Mouse (Mus musculus) inflammation-experienced regulatory T-cells (primary cell): ENCODE data around the gene Mrps7. TPM values are rescaled to one million over a fixed set of nuclear protein-coding genes. Genes with fewer than 3 reads are reported as not detected.

Experiments used
- polyA plus RNA-seq, 2 experiments: library from polyadenylated mRNA; unstranded; fragments of 100-300 nt; shearing (Covaris generic); gene quantifications; one replicate each; pipeline ENCODE4 v1.2.1; 2017

Gene Mrps7
- 10 to 100 TPM; 59.7 to 74.7 TPM for polyA plus RNA-seq

DNA sequence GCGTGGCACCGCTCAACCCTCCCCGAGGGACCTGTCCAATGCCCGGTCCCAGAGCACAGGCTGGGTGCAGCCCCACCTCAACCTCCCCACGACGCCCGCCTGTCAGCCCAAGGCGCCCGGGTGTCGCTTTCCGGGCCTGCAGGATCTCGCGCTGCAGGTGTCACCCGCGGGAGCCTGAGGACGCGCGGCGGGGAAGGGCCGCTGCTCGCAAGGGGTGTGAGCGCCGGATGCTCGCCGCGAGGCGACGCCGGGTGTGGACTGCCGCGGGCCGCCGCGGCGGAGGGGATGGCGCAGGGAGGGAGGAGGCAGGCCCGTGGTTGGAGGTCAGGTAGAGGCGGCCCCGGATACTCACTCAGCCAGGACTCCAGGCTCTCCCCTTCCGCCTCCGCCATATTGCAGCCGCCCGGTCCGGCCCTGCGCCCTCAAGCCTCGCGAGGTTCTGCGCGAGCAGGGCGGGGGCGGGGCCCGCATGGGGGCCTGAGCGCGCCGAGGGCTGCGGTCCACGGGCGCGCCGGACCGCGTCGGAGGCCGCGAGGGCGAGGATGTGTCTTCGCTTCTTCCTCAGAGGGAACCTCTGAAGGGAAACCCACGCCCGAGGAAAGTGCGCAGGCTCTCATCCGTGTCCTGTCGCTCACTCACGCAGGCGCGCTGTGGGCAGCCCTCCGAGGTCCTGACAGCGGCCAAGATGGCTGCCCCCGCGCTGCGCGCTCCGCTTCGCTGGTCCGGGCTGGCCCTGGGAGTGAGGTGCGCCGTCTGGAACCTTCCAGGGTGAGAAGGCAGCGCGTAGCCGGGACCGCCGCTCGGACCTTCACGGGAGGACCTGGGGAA lies at the start of gene Mrps7, which contains the start of gene Gga3:
Mrps7 (plus strand) TSS at position 450 of the 828 bp plus-strand sequence.
Gga3 (minus strand) TSS at position 576 of the 828 bp plus-strand sequence.

DNA sequence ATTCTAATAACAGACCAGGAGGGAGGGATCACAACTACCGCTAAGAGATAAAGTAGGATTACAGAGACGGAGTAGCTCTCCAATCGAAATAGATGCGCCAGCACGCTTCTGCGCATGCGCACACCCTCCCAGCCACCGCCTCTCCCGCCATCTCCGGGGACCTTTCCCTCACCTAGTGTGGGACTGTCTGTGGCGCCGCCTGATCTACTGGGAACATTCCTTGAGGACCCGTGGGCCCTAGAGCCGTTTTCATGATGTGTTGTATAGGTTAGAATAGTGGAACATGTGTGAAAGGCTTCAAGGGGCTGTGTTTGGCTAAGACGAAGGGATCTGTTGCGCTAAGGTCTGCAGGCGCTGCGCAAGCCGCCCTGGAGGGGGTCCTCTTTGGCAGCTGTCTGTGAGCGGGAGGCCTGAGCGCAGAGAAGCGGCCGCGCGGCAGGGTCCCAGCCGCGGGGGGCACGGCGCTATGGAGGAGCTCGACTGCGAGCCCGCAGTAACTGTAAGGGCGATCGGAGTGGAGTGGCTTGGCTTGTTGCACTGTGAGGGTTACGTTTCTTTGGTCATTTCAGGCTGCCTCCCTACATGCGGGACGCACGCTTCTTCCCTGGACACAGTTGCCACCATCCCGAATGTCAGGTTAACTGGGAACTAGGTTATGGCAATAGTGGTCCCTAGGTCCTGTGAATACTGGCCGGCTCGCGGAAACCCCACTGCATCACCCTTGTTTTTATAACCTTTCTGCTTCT lies 39.5 kb upstream of the Mrps7 start, which contains the start of gene Nup85:
Nup85 (plus strand) TSS at position 371 of the 746 bp plus-strand sequence.

DNA sequence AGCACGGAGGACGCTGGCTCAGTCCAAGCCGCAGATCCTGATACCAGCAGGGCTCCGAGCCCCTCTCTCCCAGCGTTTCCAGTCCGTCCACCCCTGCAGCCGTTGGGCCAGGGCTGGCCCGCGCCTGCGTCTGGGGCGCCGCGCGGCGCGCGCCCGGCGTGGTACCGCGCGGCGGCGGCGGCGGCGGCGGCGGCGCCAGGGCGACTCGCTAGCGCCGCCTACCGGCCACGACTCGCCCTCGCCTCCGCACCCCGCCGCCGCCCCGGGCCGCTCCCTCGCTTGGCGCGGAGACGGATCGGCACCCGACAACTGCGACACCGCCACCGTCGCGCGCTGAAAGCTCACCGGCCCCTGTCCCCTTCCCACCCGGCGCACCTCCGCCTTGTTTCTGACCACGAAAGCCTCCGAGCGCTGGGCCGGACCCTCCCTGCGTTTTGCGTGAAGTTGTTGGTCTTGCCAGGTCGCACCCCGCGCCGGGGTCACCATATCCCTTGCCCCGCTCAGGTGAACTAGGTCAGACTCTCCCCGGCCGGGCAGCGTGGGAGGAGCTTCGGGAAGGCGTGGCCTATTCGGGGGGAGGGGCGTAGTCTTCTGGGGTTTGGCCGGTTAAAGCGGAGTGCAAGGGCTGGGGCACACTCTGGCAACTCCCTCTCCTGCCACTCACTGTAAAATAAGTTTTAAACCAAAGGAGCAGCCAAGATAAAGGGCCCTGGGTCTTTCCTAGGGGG lies 8.8 kb downstream of the Mrps7 start, which contains the start of gene Mif4gd:
Mif4gd (minus strand) TSS at position 560 of the 728 bp plus-strand sequence.

DNA sequence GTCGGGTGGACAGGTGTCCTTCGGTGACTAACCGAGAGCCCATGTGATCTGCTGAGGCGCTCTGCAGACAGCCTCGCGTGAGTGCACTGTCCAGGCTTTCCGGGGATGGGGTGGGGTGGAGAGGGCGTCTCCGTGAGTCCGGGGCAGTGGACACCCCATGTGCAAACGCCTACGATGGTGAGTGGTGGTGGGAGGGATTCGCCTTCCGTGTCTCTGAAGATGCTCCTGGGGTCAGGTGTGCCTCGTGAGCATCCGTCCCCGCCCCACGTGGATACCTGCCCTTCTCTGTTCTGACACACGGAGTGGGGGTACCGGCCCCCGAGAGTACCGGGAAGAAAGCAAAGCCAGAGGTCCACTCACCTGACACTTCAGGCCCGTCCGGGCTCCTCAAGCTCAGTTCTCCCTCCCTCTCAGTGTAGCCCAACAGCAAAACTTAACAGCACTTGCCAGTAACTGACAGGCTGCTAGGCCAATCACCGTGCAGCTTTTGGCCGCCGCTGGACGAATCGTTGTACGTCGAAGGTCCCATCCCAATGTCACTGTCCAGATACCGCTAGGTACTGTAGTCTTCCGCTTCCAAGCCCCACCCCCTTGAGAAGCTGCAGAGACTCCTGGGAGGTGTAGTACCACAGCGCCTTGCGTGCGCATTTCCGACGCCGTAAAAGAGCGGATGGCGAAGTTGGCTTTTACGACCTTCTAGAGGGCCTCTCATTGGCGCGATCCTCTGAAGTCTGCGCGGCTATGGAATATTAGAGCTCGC lies 24.2 kb downstream of the Mrps7 start, which contains the start of gene Slc25a19:
Slc25a19 (minus strand) TSS at position 591 of the 760 bp plus-strand sequence.

Other genes with a start within 250 kb of the Mrps7 start
- gene Hid1, start 236.2 kb upstream of the Mrps7 start, polyA plus RNA-seq, result 1 to 10 TPM; 6.2 to 9.8 TPM
- under 1 TPM in 1 of 2 experiments, not detected in 1; 0.24 TPM for gene Cdr2l, start 222.0 kb upstream of the Mrps7 start, polyA plus RNA-seq
- gene Mrpl58, start 200.2 kb upstream of the Mrps7 start, polyA plus RNA-seq, result 100 to 1,000 TPM; 140 TPM
- 100 to 1,000 TPM; 599 to 724 TPM for gene Atp5h, start 184.0 kb upstream of the Mrps7 start, polyA plus RNA-seq
- gene Kctd2, start 183.8 kb upstream of the Mrps7 start, polyA plus RNA-seq, result 10 to 100 TPM; 53.6 to 95.0 TPM
- gene Trim80, start 163.4 kb upstream of the Mrps7 start, polyA plus RNA-seq, result under 1 TPM in 1 of 2 experiments, not detected in 1; 0.15 TPM
- 10 to 100 TPM in 1 of 2 experiments, 1 to 10 TPM in 1; 5.5 to 33.6 TPM for gene Slc16a5, start 141.5 kb upstream of the Mrps7 start, polyA plus RNA-seq
- gene Armc7, start 128.3 kb upstream of the Mrps7 start, polyA plus RNA-seq, result 100 to 1,000 TPM in 1 of 2 experiments, 10 to 100 TPM in 1; 98.8 to 112 TPM
- gene Nt5c, start 112.1 kb upstream of the Mrps7 start, polyA plus RNA-seq, result 100 to 1,000 TPM; 323 to 410 TPM
- gene Jpt1, start 89.5 kb upstream of the Mrps7 start, polyA plus RNA-seq, result 100 to 1,000 TPM; 464 to 578 TPM
- gene Sumo2, start 67.6 kb upstream of the Mrps7 start, polyA plus RNA-seq, result 100 to 1,000 TPM; 672 to 692 TPM
- 100 to 1,000 TPM in 1 of 2 experiments, 10 to 100 TPM in 1; 76.0 to 110 TPM for gene Nup85, start 39.5 kb upstream of the Mrps7 start, polyA plus RNA-seq
- 10 to 100 TPM; 52.9 to 57.6 TPM for gene Gga3, start 126 bp downstream of the Mrps7 start, polyA plus RNA-seq
- gene Mif4gd, start 9.0 kb downstream of the Mrps7 start, polyA plus RNA-seq, result 100 to 1,000 TPM; 163 to 252 TPM
- 10 to 100 TPM; 54.4 to 75.9 TPM for gene Slc25a19, start 24.4 kb downstream of the Mrps7 start, polyA plus RNA-seq
- 100 to 1,000 TPM; 209 to 232 TPM for gene Grb2, start 104.7 kb downstream of the Mrps7 start, polyA plus RNA-seq
- gene Tmem94, start 161.5 kb downstream of the Mrps7 start, polyA plus RNA-seq, result 10 to 100 TPM; 22.2 to 29.1 TPM
- 1 to 10 TPM; 2.1 to 3.1 TPM for gene Caskin2, start 209.7 kb downstream of the Mrps7 start, polyA plus RNA-seq
- gene Tsen54, start 210.8 kb downstream of the Mrps7 start, polyA plus RNA-seq, result 10 to 100 TPM; 43.0 to 53.7 TPM
- 10 to 100 TPM; 34.4 to 36.9 TPM for gene Llgl2, start 220.1 kb downstream of the Mrps7 start, polyA plus RNA-seq